Comparison of ENCODE assay signal across 9 mouse cellular contexts in the genomic region with DNA sequence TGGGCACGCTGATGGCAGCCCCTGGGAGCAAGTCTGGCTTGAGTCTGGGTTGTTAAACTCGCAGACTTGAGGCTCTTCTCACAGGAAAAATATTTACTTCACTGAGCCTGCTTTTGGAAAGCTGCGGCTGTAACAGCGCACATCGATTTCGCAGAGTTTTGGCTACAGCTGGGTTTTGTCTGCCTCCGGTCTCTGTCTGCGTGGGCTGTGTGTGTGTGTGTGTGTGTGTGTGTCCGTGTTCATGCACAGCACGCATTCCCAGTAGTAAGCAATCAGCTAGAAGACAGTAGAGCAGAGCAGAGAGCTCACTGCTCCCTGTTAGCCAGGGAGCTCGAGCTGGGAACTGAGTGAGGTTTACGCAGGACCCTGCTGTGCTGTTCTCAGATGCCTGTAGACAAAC. TPM values are rescaled to one million over a fixed set of nuclear protein-coding genes. Genes with fewer than 3 reads are reported as not detected.
A peak's percentile ranks its signal among the peaks of the same experiment; 100 is the strongest.
DNase-seq lines count a peak whose midpoint lies in the region; ATAC-seq and TF ChIP-seq lines count a peak whose summit lies in the region.
"Had no signal": no experiment of that assay in that cellular context is flagged by ENCODE, and none has a peak within 500 bp of the region (broad histone marks: within the 10 kb centered on the region; RNA-seq: fewer than 3 reads in every experiment).

No protein-coding gene starts in this region.

- no peak overlapping the region for H3K4me3 ChIP-seq in left cerebral cortex, adult 2 months
- H3K4me3 ChIP-seq: megakaryocyte, embryonic 14.5 days had no signal

- intact Hi-C loops in left cerebral cortex, adult 2 months (cut with DNase I) = no loop called here
- intact Hi-C loops in heart, postnatal 25 days (cut with DNase I) = no loop called here

- H3K27ac ChIP-seq in left cerebral cortex, adult 2 months = no peak overlapping the region

- TF ChIP-seq CTCF in left cerebral cortex, adult 2 months (IDR thresholded peaks at IDR 0.05) = no peak

- no peak for ATAC-seq in monocyte, adult 5-6 weeks (replicated peaks; ENCODE audit: insufficient number of reproducible peaks, low FRiP score, low TSS enrichment, poor library complexity, severe bottlenecking)

- DNase-seq in left cerebral cortex, adult 2 months (ENCODE audit: extremely low spot score in 1 of 2, low spot score in 2 of 2) = peak; percentile 66 to 69
- no peak for DNase-seq in left cerebral cortex, adult 11 months (ENCODE audit: low spot score)
- peak; percentile 50 for DNase-seq in heart, postnatal 25 days (ENCODE audit: low spot score)
- peak; percentile 51 to 63 for DNase-seq in layer of hippocampus, postnatal 36 days
- DNase-seq in right cerebral cortex, postnatal 36 days (ENCODE audit: low spot score in 2 of 2) = peak; percentile 68 to 73
- DNase-seq in cerebellum, postnatal 25 days = no peak
- no peak for DNase-seq in adrenal gland, adult 18-20 months (ENCODE audit: low spot score in 2 of 2)

RNA-seq across cellular contexts. Expression of a gene that starts 14.8 kb away (rescaled TPM):
- under 1 TPM; 0.21 to 0.61 TPM for total RNA-seq in left cerebral cortex, adult 2 months (2021)
- under 1 TPM; 0.49 to 0.75 TPM for total RNA-seq in heart, postnatal 25 days (2021)
- under 1 TPM; 0.10 to 0.28 TPM for total RNA-seq in layer of hippocampus, postnatal 36 days (2021)
- 0.21 to 0.58 TPM in 2 of 3 replicates, not detected in the other for total RNA-seq in monocyte, adult 5-6 weeks (2017)
- total RNA-seq in adrenal gland, adult 18-20 months (2021) = 1 to 10 TPM; 1.8 TPM

RNA-seq across cellular contexts. Expression of a gene that starts 55.6 kb away (rescaled TPM):
- total RNA-seq in left cerebral cortex, adult 2 months (2021) = 1 to 10 TPM; 5.5 to 6.8 TPM
- total RNA-seq in heart, postnatal 25 days (2021) = 1 to 10 TPM; 3.1 to 3.4 TPM
- total RNA-seq in layer of hippocampus, postnatal 36 days (2021) = 1 to 10 TPM; 4.1 to 4.3 TPM
- total RNA-seq in monocyte, adult 5-6 weeks (2017) = 0.78 to 2.5 TPM in 2 of 3 replicates, not detected in the other
- total RNA-seq in adrenal gland, adult 18-20 months (2021) = 1 to 10 TPM; 1.2 to 1.6 TPM

Comparison
In these comparisons a context has a peak if more than half of its experiments do, and no peak if none do; other contexts are left out.
1. DNase-seq: peak in left cerebral cortex, adult 2 months (2 of 2), heart, postnatal 25 days (single experiment), layer of hippocampus, postnatal 36 days (2 of 2) and right cerebral cortex, postnatal 36 days (2 of 2); none in left cerebral cortex, adult 11 months (single experiment), cerebellum, postnatal 25 days (0 of 2) and adrenal gland, adult 18-20 months (0 of 2).